Mouse (Mus musculus) embryonic facial prominence, embryonic 10.5 days (tissue): Measurements from ENCODE around the gene Gas2. TPM values are rescaled to one million over a fixed set of nuclear protein-coding genes. Genes with fewer than 3 reads are reported as not detected.

ENCODE experiments used
- DNase-seq: peaks from one replicate; pipeline ENCODE4 v3.0.0-alpha.2; 2017; ENCODE audit warnings: low spot score
- H3K27ac ChIP-seq: fragments of 300-500 bp; sonication (generic); replicated peaks from 2 replicates; pipeline ENCODE4 v1.5.1; 2016; ENCODE audit warnings: mild to moderate bottlenecking
- H3K27me3 ChIP-seq: fragments of 300-500 bp; sonication (generic); replicated peaks from 2 replicates; pipeline ENCODE4 v1.6.1; 2016; ENCODE audit warnings: low read depth, mild to moderate bottlenecking; ENCODE audit not compliant: poor library complexity, severe bottlenecking
- H3K36me3 ChIP-seq: fragments of 300-500 bp; sonication (generic); replicated peaks from 2 replicates; pipeline ENCODE4 v1.6.1; 2016; ENCODE audit warnings: mild to moderate bottlenecking, moderate library complexity
- H3K4me1 ChIP-seq: fragments of 300-500 bp; sonication (generic); 2 replicates; pipeline ENCODE4 v1.6.1; 2016
- H3K4me3 ChIP-seq: fragments of 300-500 bp; sonication (generic); 2 replicates; pipeline ENCODE4 v1.5.1; 2016; ENCODE audit warnings: mild to moderate bottlenecking, moderate library complexity
- H3K9me3 ChIP-seq: fragments of 300-500 bp; sonication (generic); 2 replicates; pipeline ENCODE4 v1.6.1; 2016; ENCODE audit warnings: mild to moderate bottlenecking
- WGBS: fragments of 180-500 bp; shearing (Covaris S2); methylation state at CpG from one replicate; pipeline ENCODE4 v1.1.7; 2016; 5-methylcytosine and 5-hydroxymethylcytosine counted together
- polyA plus RNA-seq: library from polyadenylated mRNA; unstranded; fragments of >200 nt; fragmentation: Nextera tagmentation; extraction: Ambion mirVana; gene quantifications from 2 replicates; pipeline ENCODE4 v1.2.1, GENCODE M21; 2016

Gene Gas2
- polyA plus RNA-seq, 1 experiment from 2014 or later = 30.1 TPM

DNA sequence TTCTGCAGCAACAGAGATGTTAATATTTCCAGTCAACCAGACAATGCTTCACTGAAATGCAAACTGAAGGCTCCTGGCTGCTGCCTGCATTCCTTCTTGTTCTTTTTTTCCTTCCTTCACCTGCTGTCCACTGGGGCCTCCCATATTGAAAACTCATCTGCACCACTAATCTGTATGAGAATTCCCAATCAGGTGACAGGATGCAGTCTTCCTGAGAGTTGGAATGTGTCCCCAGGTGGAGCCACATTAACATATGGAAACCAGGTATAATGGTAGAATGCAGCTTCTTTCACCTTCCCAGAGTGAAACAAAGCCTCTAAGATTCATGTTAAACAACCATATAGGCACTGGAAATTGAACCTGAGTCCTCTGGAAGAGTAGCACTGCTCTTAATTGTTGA is 96.0 kb downstream of the Gas2 start:
- Histone ChIP-seq H3K9me3 (no peaks in the 10 kb centered on the region), H3K4me3 (no peak overlapping the region), H3K27me3 (no peaks in the 10 kb centered on the region), H3K4me1 (peaks cover 12% of the 10 kb centered on the region), H3K36me3 (no peaks in the 10 kb centered on the region), H3K27ac (no peak overlapping the region)
- DNase-seq = no peak

DNA sequence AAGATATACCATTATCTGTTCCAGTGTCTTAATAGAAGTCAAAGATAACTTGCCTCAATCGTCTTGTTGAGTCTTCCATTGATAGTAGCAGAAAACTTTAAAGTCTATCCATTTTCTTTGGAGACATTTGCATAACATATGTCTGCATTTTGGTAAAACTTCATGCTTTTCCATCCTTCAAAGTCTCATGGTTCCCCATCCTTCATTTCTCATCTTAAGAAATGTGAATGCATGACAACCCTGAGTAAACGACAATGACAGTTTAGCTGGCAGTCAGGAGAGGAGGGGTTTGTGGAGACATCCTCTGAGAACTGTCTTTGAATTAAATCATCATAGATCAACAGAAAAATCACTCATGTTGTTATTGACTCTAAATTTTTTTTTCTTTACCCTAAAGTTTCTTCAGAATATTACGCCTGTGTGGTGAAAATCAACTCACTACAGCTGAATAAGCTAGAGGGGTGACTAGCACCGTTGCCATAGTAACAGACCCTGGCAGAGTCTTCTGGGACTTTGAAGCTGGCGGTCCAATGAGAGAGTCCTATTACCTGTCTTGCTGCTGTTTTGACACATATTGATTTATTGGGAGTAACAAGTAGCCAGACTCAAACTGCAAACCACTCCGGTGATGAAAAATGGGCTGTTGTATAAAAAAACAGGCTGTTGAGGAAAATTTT is 99.0 kb downstream of the Gas2 start:
- H3K9me3 ChIP-seq = no peaks in the 10 kb centered on the region
- 66% methylated on average over 6 of the region's 6 CpGs for WGBS
- H3K27ac ChIP-seq = no peak overlapping the region
- H3K27me3 ChIP-seq = no peaks in the 10 kb centered on the region
- no peaks in the 10 kb centered on the region for H3K36me3 ChIP-seq
- no peak overlapping the region for H3K4me3 ChIP-seq
- DNase-seq = peak; percentile 21
- peaks cover 7% of the 10 kb centered on the region for H3K4me1 ChIP-seq

DNA sequence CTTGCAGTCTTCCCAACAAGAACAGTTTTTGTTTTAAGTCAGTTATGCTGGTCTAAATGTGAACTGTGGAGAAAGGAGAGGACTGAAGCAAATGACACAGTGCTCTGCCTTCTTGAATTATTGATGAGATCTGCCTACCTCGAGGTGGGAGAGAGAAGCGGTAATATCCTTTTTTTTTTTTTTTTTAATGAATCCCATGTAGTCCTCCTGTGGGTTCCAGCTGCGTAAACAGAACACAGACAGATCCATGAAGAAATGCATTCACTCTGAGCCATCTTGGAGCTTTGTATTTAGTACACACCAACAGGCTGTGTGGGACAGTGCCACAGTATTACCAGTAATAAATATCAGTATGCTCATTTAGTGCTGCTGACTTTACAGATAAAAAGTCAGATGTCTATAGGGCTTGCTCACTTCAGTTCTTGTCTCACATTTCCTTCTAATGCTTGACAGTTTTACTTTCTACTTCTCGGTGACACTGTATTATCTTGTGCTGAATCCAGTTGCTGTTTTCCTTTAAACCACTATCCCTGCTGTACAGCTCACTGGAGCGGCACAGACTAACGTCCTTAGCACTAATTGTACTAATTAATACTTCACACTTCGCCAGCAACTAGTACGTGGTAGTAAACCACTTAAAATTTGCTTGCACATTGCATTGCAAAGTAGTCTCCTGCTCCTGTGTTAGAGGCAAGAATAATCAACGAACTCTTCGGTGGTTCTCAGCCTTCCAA is 100.6 kb downstream of the Gas2 start:
- WGBS = 71% methylated on average over 10 of the region's 10 CpGs
- DNase-seq = no peak
- no peak overlapping the region for H3K27ac ChIP-seq
- H3K4me1 ChIP-seq = peaks cover 5% of the 10 kb centered on the region; the same call in 1 of the 2 replicates
- H3K9me3 ChIP-seq = no peaks in the 10 kb centered on the region
- no peak overlapping the region for H3K4me3 ChIP-seq
- no peaks in the 10 kb centered on the region for H3K36me3 ChIP-seq
- no peaks in the 10 kb centered on the region for H3K27me3 ChIP-seq

DNA sequence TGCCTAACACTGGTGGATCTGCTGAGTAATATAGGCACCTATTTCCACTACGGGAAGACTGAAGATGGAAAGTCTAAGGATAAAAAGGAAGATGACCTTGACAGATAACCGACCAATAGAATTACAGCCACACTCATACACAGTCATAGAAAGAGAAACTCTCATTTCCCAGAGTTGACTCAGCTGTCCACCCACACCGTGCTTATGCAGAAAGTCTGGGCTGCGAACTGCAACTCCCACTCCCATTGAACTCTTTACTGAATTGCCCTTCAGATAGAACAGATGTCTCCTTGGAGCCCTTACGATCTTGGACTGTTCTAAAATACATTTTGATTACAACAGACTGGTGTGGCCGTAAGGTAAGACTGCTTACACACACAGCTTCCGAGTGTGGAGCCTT is 102.9 kb downstream of the Gas2 start:
- WGBS = 92% methylated on average over 7 of the region's 7 CpGs
- peaks cover 5% of the 10 kb centered on the region; the same call in 1 of the 2 replicates for H3K4me1 ChIP-seq
- H3K4me3 ChIP-seq = no peak overlapping the region

DNA sequence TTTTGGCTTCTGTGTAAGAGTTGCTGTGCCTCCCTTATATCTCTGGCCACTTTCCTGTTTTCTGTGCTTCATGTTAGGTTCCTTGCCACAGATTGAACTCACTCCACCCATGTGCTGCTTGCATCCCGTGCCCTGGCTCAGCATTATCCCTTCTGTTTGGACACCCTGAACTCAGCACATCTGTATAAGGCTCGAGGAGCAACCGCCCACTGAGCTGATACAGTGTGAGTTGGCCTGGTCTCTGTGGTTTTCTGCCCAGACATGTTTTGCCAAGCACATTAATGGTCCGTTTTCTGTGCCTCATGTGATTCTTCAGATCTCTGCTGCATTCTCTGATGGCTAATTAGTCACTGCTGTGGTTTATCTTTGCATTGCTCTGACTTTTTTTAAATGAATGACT is 105.8 kb downstream of the Gas2 start:
- Histone ChIP-seq H3K36me3 (no peaks in the 10 kb centered on the region), H3K4me3 (no peak overlapping the region), H3K27ac (no peak overlapping the region), H3K4me1 (no peaks in the 10 kb centered on the region), H3K27me3 (no peaks in the 10 kb centered on the region), H3K9me3 (no peaks in the 10 kb centered on the region)
- DNase-seq = no peak
- WGBS = 84% methylated on average over 4 of the region's 4 CpGs

More for the DNA sequence above, 102.9 kb downstream of the Gas2 start:
- no peaks in the 10 kb centered on the region for H3K36me3 ChIP-seq
- H3K9me3 ChIP-seq = no peaks in the 10 kb centered on the region
- no peak for DNase-seq
- H3K27ac ChIP-seq = no peak overlapping the region
- H3K27me3 ChIP-seq = no peaks in the 10 kb centered on the region

DNA sequence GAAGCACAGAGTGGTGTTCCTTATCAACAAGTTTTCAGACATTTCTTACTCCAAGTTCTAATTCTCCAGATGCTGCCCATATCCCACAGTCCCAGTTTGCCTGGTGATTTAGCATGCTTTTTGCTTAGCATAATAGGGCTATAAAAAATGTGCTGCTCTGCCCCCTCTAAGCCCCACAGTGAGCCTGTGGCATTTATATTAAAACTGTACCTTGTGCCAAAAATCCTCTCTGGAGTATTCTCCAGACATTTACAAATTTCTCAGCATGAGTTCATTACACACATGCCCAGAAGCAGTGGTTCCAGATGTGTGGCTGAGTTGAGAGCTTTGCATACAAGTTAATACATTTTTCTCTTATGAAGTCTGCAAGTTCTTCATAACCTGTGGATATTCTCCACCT is 107.6 kb downstream of the Gas2 start:
- no peak for DNase-seq
- Histone ChIP-seq H3K36me3 (no peaks in the 10 kb centered on the region), H3K9me3 (no peaks in the 10 kb centered on the region), H3K4me1 (no peaks in the 10 kb centered on the region), H3K4me3 (no peak overlapping the region), H3K27me3 (no peaks in the 10 kb centered on the region), H3K27ac (no peak overlapping the region)

DNA sequence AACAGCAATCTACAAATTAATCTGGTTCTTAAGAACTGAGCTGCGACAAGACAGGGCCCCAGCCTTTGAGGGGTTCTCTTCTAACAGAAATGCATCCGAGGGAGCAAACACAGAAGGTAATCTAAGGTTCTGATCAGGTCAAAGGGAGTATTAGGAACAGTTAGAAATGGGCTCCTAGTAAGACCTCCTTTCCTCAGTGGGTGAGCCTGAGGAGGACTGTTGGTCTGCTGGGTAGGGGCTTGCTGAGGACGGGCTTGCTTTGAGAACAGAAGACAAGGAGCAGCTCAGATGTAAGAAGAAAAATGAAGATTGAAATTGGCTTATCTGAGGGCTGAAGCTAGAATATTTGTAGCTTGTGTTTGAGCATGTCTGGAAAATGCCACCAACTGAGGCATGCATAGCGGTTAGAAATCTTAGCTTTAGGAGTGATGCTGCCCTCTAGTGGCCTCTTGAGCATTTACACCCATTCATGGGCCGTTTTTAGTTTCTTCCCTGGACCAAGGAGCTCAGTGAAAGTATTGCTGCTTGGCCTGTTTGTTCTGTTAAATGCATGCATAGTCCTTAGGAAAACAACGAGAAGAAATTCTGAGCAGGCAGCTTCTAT is 110.5 kb downstream of the Gas2 start:
- Histone ChIP-seq H3K27me3 (no peaks in the 10 kb centered on the region), H3K27ac (no peak overlapping the region), H3K36me3 (no peaks in the 10 kb centered on the region), H3K9me3 (no peaks in the 10 kb centered on the region), H3K4me1 (peaks cover 7% of the 10 kb centered on the region), H3K4me3 (no peak overlapping the region)
- WGBS = 31% methylated on average over 6 of the region's 6 CpGs
- DNase-seq = peak; percentile 50

DNA sequence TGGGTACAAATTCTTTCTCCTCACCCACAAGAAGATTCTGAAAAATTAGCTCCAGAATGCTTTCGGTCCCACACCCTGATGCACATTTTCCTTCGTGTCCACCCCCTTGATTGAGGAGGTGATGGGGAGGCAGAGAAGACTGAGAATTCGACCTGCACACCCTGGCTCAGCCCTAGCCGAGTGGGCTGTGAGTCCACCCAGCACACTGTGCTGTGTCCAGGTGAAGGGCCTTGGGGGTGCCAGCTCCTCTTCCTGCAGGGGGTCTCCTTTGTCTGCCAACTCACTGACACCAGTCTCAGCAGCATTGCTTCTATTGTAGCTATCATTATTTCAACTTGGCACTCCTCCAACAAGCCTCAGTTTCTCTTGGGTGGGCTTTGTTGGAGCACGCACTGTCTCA is 111.3 kb downstream of the Gas2 start:
- peaks cover 7% of the 10 kb centered on the region for H3K4me1 ChIP-seq
- 70% methylated on average over 5 of the region's 5 CpGs for WGBS
- no peak for DNase-seq
- no peaks in the 10 kb centered on the region for H3K9me3 ChIP-seq
- H3K27me3 ChIP-seq = no peaks in the 10 kb centered on the region
- no peaks in the 10 kb centered on the region for H3K36me3 ChIP-seq
- no peak overlapping the region for H3K27ac ChIP-seq
- no peak overlapping the region for H3K4me3 ChIP-seq

DNA sequence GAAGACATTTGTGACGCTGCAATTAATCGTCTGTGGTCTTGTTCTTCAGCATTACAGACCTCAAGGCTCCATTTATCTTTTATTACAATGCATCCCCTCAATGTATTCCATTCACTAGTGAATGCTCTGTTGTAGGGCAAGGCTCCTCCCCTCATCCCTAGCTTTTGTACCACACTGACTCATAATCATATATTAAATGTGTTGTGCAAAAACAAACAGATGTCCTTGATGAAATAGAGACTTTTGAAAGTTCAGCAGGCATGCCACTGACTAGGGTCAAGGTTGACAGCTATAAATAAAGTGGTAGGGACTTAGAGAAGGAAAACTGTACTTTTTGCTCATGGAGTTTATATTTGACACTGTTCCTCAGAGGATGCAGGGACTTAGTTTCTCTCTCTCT is 111.7 kb downstream of the Gas2 start:
- WGBS = 80% methylated on average over 2 of the region's 2 CpGs
- peaks cover 7% of the 10 kb centered on the region for H3K4me1 ChIP-seq
- no peaks in the 10 kb centered on the region for H3K36me3 ChIP-seq
- DNase-seq = no peak
- no peak overlapping the region for H3K27ac ChIP-seq
- no peak overlapping the region for H3K4me3 ChIP-seq
- H3K9me3 ChIP-seq = no peaks in the 10 kb centered on the region
- no peaks in the 10 kb centered on the region for H3K27me3 ChIP-seq

DNA sequence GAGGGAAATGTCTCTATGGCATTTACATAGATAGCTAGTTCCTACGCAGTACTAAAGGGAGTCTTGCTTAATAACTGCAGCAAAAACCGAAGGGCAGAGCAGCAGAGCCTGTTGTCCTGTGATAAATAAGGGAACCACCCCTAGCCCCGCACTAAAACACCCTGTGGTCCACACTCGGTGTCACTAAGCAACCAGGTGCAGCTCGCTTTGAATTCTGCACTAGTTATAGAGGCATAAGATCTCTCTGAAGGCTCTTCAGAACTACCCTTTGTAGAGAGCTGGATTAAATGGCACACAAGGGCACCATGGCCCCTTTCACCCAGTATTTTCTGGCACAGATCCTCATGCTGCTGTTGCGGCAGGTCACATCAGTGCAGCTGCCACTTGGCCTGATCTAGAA is 113.4 kb downstream of the Gas2 start:
- peaks cover 7% of the 10 kb centered on the region for H3K4me1 ChIP-seq
- H3K36me3 ChIP-seq = no peaks in the 10 kb centered on the region
- 75% methylated on average over 6 of the region's 6 CpGs for WGBS
- DNase-seq = no peak
- no peaks in the 10 kb centered on the region for H3K9me3 ChIP-seq
- H3K27me3 ChIP-seq = no peaks in the 10 kb centered on the region
- no peak overlapping the region for H3K4me3 ChIP-seq
- no peak overlapping the region for H3K27ac ChIP-seq

DNA sequence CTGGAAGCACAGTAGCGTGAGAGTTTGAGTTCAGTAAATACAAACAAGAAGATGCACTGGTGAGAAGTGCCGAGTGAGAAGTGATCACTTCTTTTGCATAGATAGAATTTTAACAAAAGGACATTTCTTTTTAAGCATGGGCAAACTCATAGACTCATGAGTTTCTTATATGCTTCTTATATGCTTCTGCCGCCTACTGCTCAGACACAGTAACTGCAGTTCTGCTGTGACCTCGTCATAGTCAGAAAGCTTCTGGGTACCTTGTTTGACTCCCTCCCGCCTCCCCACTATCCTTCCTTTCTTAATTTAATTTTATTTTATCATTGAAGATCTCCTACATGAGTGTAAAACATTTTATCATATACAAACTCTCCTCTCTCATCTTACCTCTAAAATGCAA is 117.5 kb downstream of the Gas2 start:
- Histone ChIP-seq H3K4me1 (peaks cover 19% of the 10 kb centered on the region), H3K36me3 (no peaks in the 10 kb centered on the region), H3K4me3 (no peak overlapping the region), H3K27me3 (no peaks in the 10 kb centered on the region), H3K27ac (no peak overlapping the region), H3K9me3 (no peaks in the 10 kb centered on the region)
- WGBS = 47% methylated on average over 5 of the region's 5 CpGs
- DNase-seq = no peak

DNA sequence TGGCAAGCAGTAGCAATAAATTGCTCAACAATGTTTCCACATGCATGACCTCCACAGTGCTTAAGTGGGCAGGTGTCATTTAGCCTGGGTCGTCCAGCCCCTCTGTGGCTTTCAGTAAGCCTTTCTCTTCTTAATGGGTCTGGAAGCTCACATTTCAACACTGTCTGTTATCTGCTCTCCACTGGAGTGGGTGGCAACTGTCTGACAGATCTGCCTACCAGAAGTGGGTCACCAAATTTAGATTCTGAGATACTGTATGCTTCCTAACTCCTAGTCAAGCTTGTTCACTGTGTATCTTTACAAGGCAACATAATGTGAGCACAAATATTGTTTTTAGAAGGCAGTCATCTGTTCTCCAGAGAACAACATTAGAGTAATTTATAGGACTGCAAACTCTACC is 120.5 kb downstream of the Gas2 start:
- no peaks in the 10 kb centered on the region for H3K9me3 ChIP-seq

DNA sequence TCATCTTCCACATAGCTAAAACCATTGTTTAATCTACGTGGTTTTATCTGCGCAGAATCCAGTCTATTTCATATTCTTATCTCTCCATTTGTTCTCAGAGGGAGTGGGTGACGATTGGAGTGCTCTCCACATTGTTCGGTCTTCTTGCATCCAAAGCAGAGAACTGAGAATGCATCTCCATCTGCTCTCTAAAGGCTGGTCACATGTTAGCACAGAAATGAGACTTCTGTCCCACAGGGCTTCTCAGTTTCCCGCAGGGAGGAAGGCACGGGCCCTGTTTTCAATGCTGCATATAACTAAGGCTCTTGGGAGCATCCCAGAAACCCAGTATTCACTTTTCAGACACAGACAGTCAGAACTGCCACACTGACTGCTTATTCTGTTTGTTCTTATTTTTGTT is 123.9 kb downstream of the Gas2 start:
- Histone ChIP-seq H3K9me3 (no peaks in the 10 kb centered on the region), H3K27ac (no peak overlapping the region), H3K4me3 (no peak overlapping the region), H3K36me3 (no peaks in the 10 kb centered on the region), H3K27me3 (no peaks in the 10 kb centered on the region), H3K4me1 (peaks cover 12% of the 10 kb centered on the region)
- 79% methylated on average over 6 of the region's 6 CpGs for WGBS
- DNase-seq = no peak

More for the DNA sequence above, 120.5 kb downstream of the Gas2 start:
- 25% methylated on average over 1 of the region's 1 CpGs for WGBS
- H3K4me1 ChIP-seq = peaks cover 12% of the 10 kb centered on the region
- H3K27me3 ChIP-seq = no peaks in the 10 kb centered on the region
- no peak for DNase-seq
- H3K27ac ChIP-seq = no peak overlapping the region
- no peaks in the 10 kb centered on the region for H3K36me3 ChIP-seq
- no peak overlapping the region for H3K4me3 ChIP-seq
